Mouse (Mus musculus) thymus, adult 2 months (tissue): ENCODE results near the gene Pdk2.

Experiments used
- CTCF ChIP-seq: fragments of 200-500 bp; IDR thresholded peaks from 2 replicates; pipeline ENCODE4 v1.5.1; 2012; ENCODE audit warnings: mild to moderate bottlenecking, control low read depth, low read length, moderate library complexity, borderline replicate concordance; ENCODE audit not compliant: control insufficient read depth, poor library complexity, insufficient read depth; ENCODE audit errors: extremely low read depth
- POLR2A ChIP-seq: fragments of 200-500 bp; IDR thresholded peaks from 2 replicates; pipeline ENCODE4 v1.6.1; 2012; ENCODE audit warnings: mild to moderate bottlenecking, low read length, control low read depth, moderate library complexity; ENCODE audit not compliant: control insufficient read depth, poor library complexity, insufficient read depth; ENCODE audit errors: extremely low read depth

- peak; percentile 51; the same call in 1 of the 2 replicates for TF ChIP-seq CTCF
- TF ChIP-seq POLR2A: no peak
Observed at GRCm38 (mm10) chr11:95022237-95022992, 18.7 kb downstream of the Pdk2 start.
